Mouse (Mus musculus) heart, postnatal 14 days (tissue): ENCODE measurements around the gene Slc37a1. TPM values are rescaled to one million over a fixed set of nuclear protein-coding genes. Genes with fewer than 3 reads are reported as not detected.
"Not testable (repeated sequence)": the region's sequence is repeated elsewhere in the genome, so short reads cannot be mapped to it uniquely, and the experiment has no call there.

Source experiments
- DNase-seq, 2 experiments: peaks; one replicate each; pipeline ENCODE4 v3.0.0; 2021 to 2022
- intact Hi-C: fragments of 180-260 bp; cut with DNase I; formaldehyde crosslinking; loops from one replicate; pipeline ENCODE4 v1.15.1; 2025
- total RNA-seq, 2 experiments: library from RNA; stranded (reverse); gene quantifications; 2 replicates each; pipeline ENCODE4 v1.2.3; 2021

Gene Slc37a1
- total RNA-seq, 2 experiments from 2014 or later = 11.7 to 12.3 TPM

GRCm38 (mm10) chr17:31335344-31336080, 48.9 kb downstream of the Slc37a1 start:
- intact Hi-C loops = no loop called here
- no peak for DNase-seq

GRCm38 (mm10) chr17:31339769-31340168, 53.2 kb downstream of the Slc37a1 start:
- no peak for DNase-seq
- intact Hi-C loops = no loop called here

GRCm38 (mm10) chr17:31342191-31342590, 55.6 kb downstream of the Slc37a1 start:
- intact Hi-C loops = no loop called here
- no peak for DNase-seq

DNA sequence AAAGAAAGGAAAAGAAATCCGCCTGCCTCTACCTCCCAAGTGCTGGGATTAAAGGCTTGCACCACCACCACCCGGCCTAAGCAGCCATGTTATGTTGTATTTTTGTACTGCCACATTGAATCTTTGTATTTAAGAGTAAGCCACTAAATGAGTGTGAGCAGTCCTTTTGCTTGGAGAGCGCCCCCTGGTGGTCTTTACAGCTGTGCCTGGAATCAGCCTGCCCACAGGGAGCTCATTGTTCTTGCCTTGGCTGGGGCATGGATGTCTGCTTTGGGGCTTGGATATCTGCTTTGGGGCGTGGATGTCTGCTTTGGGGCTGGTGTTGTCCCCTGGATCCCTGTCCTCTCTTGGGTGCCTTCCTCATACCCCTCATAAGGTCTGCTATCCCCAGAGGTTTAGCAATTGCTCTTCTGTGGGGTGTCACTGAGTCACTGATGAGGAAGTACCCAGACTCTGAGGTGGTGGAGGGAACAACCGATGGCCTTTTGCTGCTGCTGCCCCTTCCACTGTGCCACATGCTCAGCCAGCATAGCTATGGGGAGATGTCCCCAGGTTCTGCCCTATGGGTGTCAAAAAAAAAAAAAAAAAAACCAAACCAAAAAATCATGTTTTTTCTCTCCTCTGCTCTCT, 57.7 kb downstream of the Slc37a1 start:
- intact Hi-C loops = loop anchor here (1.0 kb wide), 1 partner anchor 90 kb away; no protein-coding TSS in a partner anchor
- peak; percentile 72 to 86 for DNase-seq

GRCm38 (mm10) chr17:31344816-31345215, 58.2 kb downstream of the Slc37a1 start:
- no peak for DNase-seq
- intact Hi-C loops = loop anchor here (1.0 kb wide), 1 partner anchor 91 kb away; no protein-coding TSS in a partner anchor

DNA sequence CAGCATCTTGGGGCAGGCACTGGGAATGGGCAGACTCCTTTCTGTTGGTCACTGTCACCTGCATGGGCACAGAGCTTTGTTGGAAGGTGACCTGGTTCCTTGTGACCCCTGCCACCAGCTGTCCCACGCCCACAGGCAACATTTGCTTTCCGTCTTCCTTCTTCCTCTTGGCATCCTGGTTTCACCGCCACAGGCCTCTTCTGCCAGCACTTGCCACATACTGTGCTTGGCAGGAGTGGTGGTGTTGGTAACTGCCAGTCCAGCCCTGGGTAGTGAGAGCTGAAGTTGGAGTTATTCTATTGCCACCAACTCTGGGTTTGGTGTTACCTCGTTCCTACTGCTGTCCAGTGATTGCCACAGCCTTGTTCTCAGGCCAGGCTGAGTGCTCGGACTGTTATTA, 61.5 kb downstream of the Slc37a1 start:
- intact Hi-C loops = no loop called here
- DNase-seq = no peak

DNA sequence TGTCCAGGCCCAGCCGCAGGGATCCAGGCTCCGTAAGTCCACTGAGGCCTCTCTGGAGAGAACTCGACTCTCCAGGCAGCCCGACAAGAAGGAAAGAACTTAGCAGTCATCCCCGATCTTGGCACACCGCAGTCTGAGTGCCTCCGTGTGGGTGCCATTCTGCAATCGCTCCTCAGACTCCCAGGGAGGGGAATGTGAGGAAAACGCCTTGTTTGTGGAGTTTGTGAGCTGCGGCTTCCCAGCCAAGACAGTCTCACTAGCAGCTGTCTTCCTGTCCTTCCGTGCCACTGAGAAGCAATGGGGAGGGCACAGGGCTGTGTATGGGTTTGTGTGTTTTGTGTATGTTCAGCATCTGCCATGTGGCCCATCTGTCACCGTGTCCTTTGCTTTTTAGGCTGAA, 62.8 kb downstream of the Slc37a1 start:
- intact Hi-C loops = no loop called here

DNA sequence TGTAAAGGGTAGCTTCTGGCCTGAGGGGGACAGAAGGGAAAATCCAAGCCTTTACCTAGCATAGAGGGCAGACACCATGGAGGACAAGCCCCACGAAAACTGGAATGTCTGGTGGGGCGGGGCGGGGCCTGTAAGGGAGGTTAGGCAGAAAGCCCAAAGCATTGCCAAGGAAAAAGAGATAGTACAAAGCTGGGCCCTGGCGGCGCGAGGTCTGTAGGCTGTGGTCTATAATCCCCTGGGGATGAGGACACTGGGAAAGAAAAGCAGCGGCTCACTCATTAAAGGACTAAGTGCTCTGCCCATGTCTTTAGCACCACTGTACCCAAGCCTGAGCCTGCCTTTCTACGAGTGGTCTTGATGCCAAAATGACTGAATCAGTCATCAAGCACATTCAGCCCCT, 65.4 kb downstream of the Slc37a1 start:
- intact Hi-C loops = no loop called here
- DNase-seq = no peak

More for the DNA sequence above, 62.8 kb downstream of the Slc37a1 start:
- DNase-seq = no peak

GRCm38 (mm10) chr17:31353255-31353654, 66.7 kb downstream of the Slc37a1 start:
- no peak for DNase-seq
- intact Hi-C loops = no loop called here

DNA sequence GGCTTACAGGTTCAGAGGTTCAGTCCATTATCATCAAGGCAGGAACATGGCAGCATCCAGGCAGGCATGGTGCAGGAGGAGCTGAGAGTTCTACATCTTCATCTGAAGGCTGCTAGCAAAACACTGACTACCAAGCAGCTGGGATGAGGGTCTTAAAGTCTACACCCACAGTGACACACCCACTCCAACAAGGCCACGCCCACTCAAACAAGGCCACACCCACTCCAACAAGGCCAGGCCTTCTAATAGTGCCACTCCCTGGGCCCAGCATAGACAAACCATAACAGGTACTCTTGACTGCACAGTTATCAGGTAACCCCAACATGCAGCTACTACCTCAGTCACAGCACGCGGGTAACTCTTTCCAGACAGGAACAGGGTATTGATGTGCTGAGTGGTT, 68.1 kb downstream of the Slc37a1 start:
- intact Hi-C loops = not testable (repeated sequence)

DNA sequence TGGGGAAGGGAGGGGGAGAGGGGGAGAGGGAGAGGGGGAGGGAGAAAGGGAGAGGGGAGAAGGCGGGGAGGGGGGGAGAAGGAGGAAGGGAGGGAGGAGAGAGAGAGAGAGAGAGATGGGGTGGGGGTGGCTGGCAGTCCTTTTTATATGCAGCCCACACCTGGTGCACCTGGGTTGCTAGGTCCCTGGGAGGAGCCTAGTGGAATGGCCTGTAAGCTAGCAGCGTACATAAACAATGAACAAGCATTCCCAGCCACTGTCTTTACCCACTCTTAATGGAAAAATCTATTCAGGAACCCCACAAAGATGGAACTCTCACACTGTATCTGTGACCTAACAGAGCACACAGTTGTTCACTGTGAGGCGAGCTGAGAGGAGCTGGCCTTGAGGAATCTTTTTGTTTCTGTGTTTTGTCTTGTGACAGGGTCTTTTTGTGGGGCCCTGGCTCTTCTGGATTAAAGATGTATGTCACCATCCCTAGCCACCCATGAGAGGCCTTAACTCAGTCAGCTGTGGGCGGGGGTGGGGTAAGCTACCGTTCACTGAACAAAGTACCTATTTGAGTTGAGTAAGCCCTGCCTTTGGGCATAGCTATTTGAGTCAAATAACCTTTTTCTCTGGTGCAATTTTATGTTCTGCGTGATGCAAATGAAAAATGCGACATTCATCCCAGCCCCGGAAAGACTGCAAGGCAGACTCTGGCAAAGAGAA, 69.4 kb downstream of the Slc37a1 start:
- intact Hi-C loops = no loop called here
- DNase-seq = no peak

More for the DNA sequence above, 68.1 kb downstream of the Slc37a1 start:
- not testable (repeated sequence) for DNase-seq

DNA sequence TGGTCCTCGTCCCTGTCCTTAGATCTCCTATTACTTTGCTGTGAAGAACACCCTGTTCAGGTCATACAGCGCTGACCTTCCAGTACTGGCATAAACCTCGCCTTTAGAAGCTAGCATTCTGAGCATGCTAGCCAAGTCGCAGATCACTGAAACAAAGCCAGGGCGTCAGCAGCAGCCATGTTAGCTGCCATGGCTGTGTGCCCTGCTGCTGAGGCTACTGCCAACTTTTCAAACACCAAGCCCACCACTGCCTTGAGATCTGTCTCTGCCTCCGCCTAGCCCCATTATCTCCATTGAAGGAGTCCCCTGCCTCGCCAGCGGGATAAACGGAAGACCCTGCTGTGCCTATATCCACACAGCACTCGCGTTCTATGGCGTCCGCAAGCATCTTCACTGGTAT, 74.0 kb downstream of the Slc37a1 start:
- intact Hi-C loops = no loop called here

DNA sequence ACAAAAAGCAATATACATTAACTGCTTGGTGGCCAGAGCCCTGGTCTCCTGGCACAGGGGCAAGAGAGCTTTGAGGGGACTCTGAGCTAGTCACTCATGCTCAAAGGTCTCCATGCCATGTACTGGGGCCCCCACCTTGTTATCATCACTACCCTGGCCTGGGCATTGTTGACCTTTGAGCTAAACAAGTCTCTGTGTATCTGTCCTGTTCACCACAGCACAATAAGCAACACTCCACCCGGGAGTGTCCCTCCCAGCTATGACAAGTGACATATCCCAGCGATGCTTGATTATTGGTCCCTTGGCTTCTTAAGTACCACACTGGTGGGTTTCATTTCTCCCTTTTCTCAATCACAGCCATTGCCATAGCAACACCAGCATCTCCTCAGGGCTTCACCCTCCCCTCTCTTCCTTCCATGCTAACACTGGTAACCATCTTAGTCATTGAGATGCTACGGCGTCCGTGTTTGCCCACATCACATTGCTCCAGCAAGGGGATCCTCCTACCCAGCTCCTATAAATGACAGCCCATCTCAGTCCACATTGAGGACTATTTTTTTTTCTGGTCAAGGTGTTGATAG, 79.1 kb downstream of the Slc37a1 start:
- no peak for DNase-seq
- intact Hi-C loops = no loop called here

More for the DNA sequence above, 74.0 kb downstream of the Slc37a1 start:
- DNase-seq = peak in 1 of 2 experiments; percentile 33

DNA sequence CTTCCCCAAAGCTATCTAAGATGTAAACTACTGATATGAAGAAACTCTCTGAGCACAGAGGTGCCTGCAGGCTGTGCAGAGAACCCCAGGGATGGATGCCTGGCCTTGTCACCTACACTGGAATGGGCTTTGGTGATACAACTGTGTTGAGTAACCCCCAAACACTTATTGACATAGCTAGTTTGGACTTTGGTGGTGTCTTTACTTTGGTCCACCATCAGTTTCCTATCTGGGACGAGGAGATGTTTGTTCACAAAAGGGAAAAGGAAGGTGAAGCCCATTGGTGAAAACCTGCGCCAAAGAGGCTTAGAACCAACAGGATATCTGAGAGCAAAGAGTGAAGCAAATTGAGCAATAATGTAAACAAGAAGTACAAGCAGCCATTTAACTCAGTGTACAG, 83.6 kb downstream of the Slc37a1 start:
- intact Hi-C loops = no loop called here
- no peak for DNase-seq

DNA sequence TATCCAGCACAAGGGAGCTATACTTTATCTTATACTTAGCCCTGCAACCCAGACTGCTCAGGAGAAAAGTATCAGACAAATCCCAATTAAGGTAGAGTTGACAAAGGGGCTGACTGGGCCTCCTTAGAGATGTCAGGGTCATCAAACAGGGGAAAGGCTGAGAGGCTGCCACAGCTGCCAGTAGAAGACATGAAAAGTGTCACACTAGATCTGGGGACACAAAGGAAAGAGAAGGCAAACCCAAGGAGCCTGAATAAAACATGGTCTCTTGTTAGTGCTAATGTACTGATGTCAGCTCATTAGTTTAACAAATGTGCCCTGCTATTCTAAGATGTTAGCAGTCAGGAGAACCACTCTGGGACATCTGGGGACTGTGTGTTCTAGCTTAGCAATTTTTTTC, 84.3 kb downstream of the Slc37a1 start:
- DNase-seq = no peak
- intact Hi-C loops = no loop called here

DNA sequence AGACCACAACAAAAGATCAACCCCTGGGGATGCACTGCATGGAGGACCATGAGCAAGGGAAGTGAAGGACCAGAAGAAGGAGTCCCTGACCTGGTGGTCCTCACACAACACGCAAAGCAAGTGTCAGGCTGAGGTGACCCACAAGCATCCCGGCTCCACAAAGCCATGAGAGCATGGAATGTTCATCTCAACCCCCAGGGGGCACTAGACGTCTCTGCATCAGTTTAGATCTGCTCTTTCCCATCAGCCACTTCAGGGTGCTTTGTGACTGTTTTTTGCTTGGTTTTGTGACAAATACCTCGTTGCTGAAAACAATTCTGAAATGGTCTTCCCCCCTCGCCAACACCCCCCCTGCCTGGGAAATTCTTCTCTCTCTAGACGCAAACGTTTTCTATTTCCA, 91.4 kb downstream of the Slc37a1 start:
- intact Hi-C loops = loop anchor here (1.0 to 5.0 kb wide), 3 partner anchors 69 to 284 kb away; no protein-coding TSS in a partner anchor
- peak; percentile 70 to 83 for DNase-seq

DNA sequence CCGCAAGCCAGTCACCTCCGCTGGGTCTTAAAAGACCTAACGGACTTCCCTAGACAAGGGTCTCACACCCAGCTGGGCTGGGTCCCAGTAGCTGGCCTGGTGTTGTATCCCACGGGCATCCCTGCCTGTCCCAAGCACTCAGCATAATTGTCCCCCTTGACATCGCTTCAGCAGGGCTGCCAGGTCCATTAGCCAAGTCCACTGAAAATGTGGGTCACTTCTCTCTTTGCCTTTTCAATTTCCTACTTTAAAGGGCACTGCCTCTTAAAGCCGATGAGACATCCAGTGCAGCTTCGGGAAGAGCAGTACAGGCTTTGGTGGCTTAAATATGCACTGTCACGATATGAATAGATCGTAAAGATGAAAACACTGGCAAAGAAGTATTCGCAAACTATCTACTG, 91.8 kb downstream of the Slc37a1 start:
- peak; percentile 23 to 26 for DNase-seq

DNA sequence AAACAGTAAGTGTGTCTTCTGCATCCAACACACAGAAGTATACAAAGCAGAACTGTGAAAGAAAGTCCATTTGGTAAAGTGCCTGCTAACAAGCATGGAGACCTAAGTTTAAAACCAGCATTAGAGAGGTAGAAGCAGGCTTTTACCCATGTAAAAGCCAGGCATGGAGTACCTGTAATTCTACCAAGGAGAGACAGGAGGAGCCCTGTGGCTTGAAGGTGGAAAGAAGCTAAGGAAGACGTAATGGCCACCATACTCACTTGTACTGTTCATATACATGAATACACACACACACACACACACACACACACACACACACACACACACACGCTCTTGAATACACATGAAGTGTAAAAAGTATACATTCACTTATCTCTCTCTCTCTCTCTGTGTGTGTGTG, 92.5 kb downstream of the Slc37a1 start:
- DNase-seq = no peak
- intact Hi-C loops = loop anchor here (2.0 to 5.0 kb wide), 2 partner anchors 68 to 283 kb away; no protein-coding TSS in a partner anchor

More for the DNA sequence above, 91.8 kb downstream of the Slc37a1 start:
- intact Hi-C loops = loop anchor here (1.0 to 5.0 kb wide), 3 partner anchors 68 to 284 kb away; no protein-coding TSS in a partner anchor

- no peak for DNase-seq
- intact Hi-C loops = loop anchor here (2.0 to 5.0 kb wide), 2 partner anchors 67 to 282 kb away; no protein-coding TSS in a partner anchor
Observed at GRCm38 (mm10) chr17:31379863-31380262, 93.3 kb downstream of the Slc37a1 start.

GRCm38 (mm10) chr17:31383320-31383719, 96.7 kb downstream of the Slc37a1 start:
- intact Hi-C loops = no loop called here
- no peak for DNase-seq
